Mouse (Mus musculus): ENCODE data around the gene Akap7. TPM values are rescaled to one million over a fixed set of nuclear protein-coding genes. Genes with fewer than 3 reads are reported as not detected.

The Akap7 gene
- total RNA-seq (2014; rRNA removed), result 81.3 and 95.7 TPM in 2 replicates
- polyA plus RNA-seq (2015; fragmentation: Nextera tagmentation; extraction: Ambion mirVana), result 70.5 and 73.2 TPM in 2 replicates

- Histone ChIP-seq H3K4me2 (ENCODE audit: low read depth, low read length, poor library complexity, severe bottlenecking) (no peak within 1 kb of the TSS), H3K4me1 (ENCODE audit: insufficient read depth, low read length) (no peaks in the 10 kb centered on the region), H3K9me3 (ENCODE audit: low read length) (no peaks in the 10 kb centered on the region), H3K36me3 (ENCODE audit: insufficient read depth, low read length) (no peaks in the 10 kb centered on the region), H3K4me3 (ENCODE audit: low read depth, low read length) (no peak within 1 kb of the TSS), H3K27me3 (ENCODE audit: insufficient read depth, low read length) (no peaks in the 10 kb centered on the region), H3K9ac (replicated peaks; ENCODE audit: low read length, poor library complexity, severe bottlenecking) (no peak within 1 kb of the TSS), H3K27ac (ENCODE audit: low read depth, low read length) (no peak within 1 kb of the TSS)
- TF ChIP-seq CTCF (IDR thresholded peaks at IDR 0.05), result no peak
- ATAC-seq (ENCODE audit: low FRiP score), result no peak
- DNase-seq (ENCODE audit: low spot score), result no peak
- WGBS, result 91% methylated on average over 9 of the region's 9 CpGs
Measured at GRCm38 (mm10) chr10:25307770-25308169, at the start of gene Akap7. Gene Akap7 (minus strand): TSS chr10:25307870.

- no peaks in the 10 kb centered on the region for H3K36me3 ChIP-seq (ENCODE audit: insufficient read depth, low read length)
- no peak overlapping the region for H3K27ac ChIP-seq (ENCODE audit: low read depth, low read length)
- ATAC-seq (ENCODE audit: low FRiP score), result no peak
- no peak overlapping the region for H3K4me2 ChIP-seq (ENCODE audit: low read depth, low read length, poor library complexity, severe bottlenecking)
- 87% methylated on average over 7 of the region's 7 CpGs for WGBS
- TF ChIP-seq CTCF (IDR thresholded peaks at IDR 0.05), result no peak
- H3K9me3 ChIP-seq (ENCODE audit: low read length), result no peaks in the 10 kb centered on the region
- no peak overlapping the region for H3K9ac ChIP-seq (replicated peaks; ENCODE audit: low read length, poor library complexity, severe bottlenecking)
- no peak overlapping the region for H3K4me3 ChIP-seq (ENCODE audit: low read depth, low read length)
- DNase-seq (ENCODE audit: low spot score), result no peak
- H3K4me1 ChIP-seq (ENCODE audit: insufficient read depth, low read length), result no peaks in the 10 kb centered on the region
- no peaks in the 10 kb centered on the region for H3K27me3 ChIP-seq (ENCODE audit: insufficient read depth, low read length)
Measured at GRCm38 (mm10) chr10:25354390-25354789, 46.7 kb upstream of the Akap7 start.

GRCm38 (mm10) chr10:25353941-25354340 is 46.3 kb upstream of the Akap7 start:
- H3K9ac ChIP-seq (replicated peaks; ENCODE audit: low read length, poor library complexity, severe bottlenecking), result no peak overlapping the region
- ATAC-seq (ENCODE audit: low FRiP score), result no peak
- H3K4me3 ChIP-seq (ENCODE audit: low read depth, low read length), result no peak overlapping the region
- WGBS, result 93% methylated on average over 3 of the region's 3 CpGs
- TF ChIP-seq CTCF (IDR thresholded peaks at IDR 0.05), result no peak
- no peak overlapping the region for H3K4me2 ChIP-seq (ENCODE audit: low read depth, low read length, poor library complexity, severe bottlenecking)
- no peak for DNase-seq (ENCODE audit: low spot score)
- no peaks in the 10 kb centered on the region for H3K27me3 ChIP-seq (ENCODE audit: insufficient read depth, low read length)
- H3K27ac ChIP-seq (ENCODE audit: low read depth, low read length), result no peak overlapping the region
- no peaks in the 10 kb centered on the region for H3K4me1 ChIP-seq (ENCODE audit: insufficient read depth, low read length)
- H3K9me3 ChIP-seq (ENCODE audit: low read length), result no peaks in the 10 kb centered on the region
- no peaks in the 10 kb centered on the region for H3K36me3 ChIP-seq (ENCODE audit: insufficient read depth, low read length)

- no peak for ATAC-seq (ENCODE audit: low FRiP score)
- TF ChIP-seq CTCF (IDR thresholded peaks at IDR 0.05), result no peak
- no peaks in the 10 kb centered on the region for H3K9me3 ChIP-seq (ENCODE audit: low read length)
Measured at GRCm38 (mm10) chr10:25342801-25343200, 35.1 kb upstream of the Akap7 start.

GRCm38 (mm10) chr10:25340675-25341074 is 33.0 kb upstream of the Akap7 start:
- Histone ChIP-seq H3K27ac (ENCODE audit: low read depth, low read length) (no peak overlapping the region), H3K9ac (replicated peaks; ENCODE audit: low read length, poor library complexity, severe bottlenecking) (no peak overlapping the region), H3K9me3 (ENCODE audit: low read length) (no peaks in the 10 kb centered on the region), H3K4me1 (ENCODE audit: insufficient read depth, low read length) (no peaks in the 10 kb centered on the region), H3K27me3 (ENCODE audit: insufficient read depth, low read length) (no peaks in the 10 kb centered on the region), H3K4me2 (ENCODE audit: low read depth, low read length, poor library complexity, severe bottlenecking) (no peak overlapping the region), H3K4me3 (ENCODE audit: low read depth, low read length) (no peak overlapping the region), H3K36me3 (ENCODE audit: insufficient read depth, low read length) (no peaks in the 10 kb centered on the region)
- whole genome bisulfite sequencing, result 97% methylated on average over 5 of the region's 5 CpGs
- TF ChIP-seq CTCF (IDR thresholded peaks at IDR 0.05), result no peak
- DNase-seq (ENCODE audit: low spot score) (no peak), ATAC-seq (ENCODE audit: low FRiP score) (no peak)

More at GRCm38 (mm10) chr10:25342801-25343200, 35.1 kb upstream of the Akap7 start:
- H3K4me3 ChIP-seq (ENCODE audit: low read depth, low read length), result no peak overlapping the region
- no peak overlapping the region for H3K27ac ChIP-seq (ENCODE audit: low read depth, low read length)
- no peaks in the 10 kb centered on the region for H3K27me3 ChIP-seq (ENCODE audit: insufficient read depth, low read length)
- H3K4me2 ChIP-seq (ENCODE audit: low read depth, low read length, poor library complexity, severe bottlenecking), result no peak overlapping the region
- H3K4me1 ChIP-seq (ENCODE audit: insufficient read depth, low read length), result no peaks in the 10 kb centered on the region
- H3K36me3 ChIP-seq (ENCODE audit: insufficient read depth, low read length), result no peaks in the 10 kb centered on the region
- no peak overlapping the region for H3K9ac ChIP-seq (replicated peaks; ENCODE audit: low read length, poor library complexity, severe bottlenecking)
- DNase-seq (ENCODE audit: low spot score), result no peak

GRCm38 (mm10) chr10:25333390-25334079 is 25.9 kb upstream of the Akap7 start:
- H3K27me3 ChIP-seq (ENCODE audit: insufficient read depth, low read length), result no peaks in the 10 kb centered on the region
- no peak for TF ChIP-seq CTCF (IDR thresholded peaks at IDR 0.05)
- no peaks in the 10 kb centered on the region for H3K4me1 ChIP-seq (ENCODE audit: insufficient read depth, low read length)
- no peak for ATAC-seq (ENCODE audit: low FRiP score)
- no peaks in the 10 kb centered on the region for H3K9me3 ChIP-seq (ENCODE audit: low read length)
- no peaks in the 10 kb centered on the region for H3K36me3 ChIP-seq (ENCODE audit: insufficient read depth, low read length)
- no peak overlapping the region for H3K27ac ChIP-seq (ENCODE audit: low read depth, low read length)
- no peak for DNase-seq (ENCODE audit: low spot score)
- no peak overlapping the region for H3K4me2 ChIP-seq (ENCODE audit: low read depth, low read length, poor library complexity, severe bottlenecking)
- H3K4me3 ChIP-seq (ENCODE audit: low read depth, low read length), result no peak overlapping the region
- 78% methylated on average over 4 of the region's 4 CpGs for WGBS
- no peak overlapping the region for H3K9ac ChIP-seq (replicated peaks; ENCODE audit: low read length, poor library complexity, severe bottlenecking)
